Mouse (Mus musculus): Measurements from ENCODE around the gene Smim20.

- TF ChIP-seq CTCF (conservative IDR thresholded peaks at IDR 0.05; ENCODE audit: low read length): no peak
- TF ChIP-seq POU5F1 (IDR thresholded peaks at IDR 0.05; ENCODE audit: borderline replicate concordance, low read length): no peak
Observed at GRCm38 (mm10) chr5:53324256-53324655, 57.4 kb downstream of the Smim20 start.
